Mouse (Mus musculus): Measurements from ENCODE around the gene Dnmt3a.
A peak's percentile ranks its signal among the peaks of the same experiment; 100 is the strongest.

The Dnmt3a gene

GRCm38 (mm10) chr12:3823408-3823807, 17.6 kb downstream of the Dnmt3a start:
- no peak for DNase-seq (ENCODE audit: low spot score)

DNA sequence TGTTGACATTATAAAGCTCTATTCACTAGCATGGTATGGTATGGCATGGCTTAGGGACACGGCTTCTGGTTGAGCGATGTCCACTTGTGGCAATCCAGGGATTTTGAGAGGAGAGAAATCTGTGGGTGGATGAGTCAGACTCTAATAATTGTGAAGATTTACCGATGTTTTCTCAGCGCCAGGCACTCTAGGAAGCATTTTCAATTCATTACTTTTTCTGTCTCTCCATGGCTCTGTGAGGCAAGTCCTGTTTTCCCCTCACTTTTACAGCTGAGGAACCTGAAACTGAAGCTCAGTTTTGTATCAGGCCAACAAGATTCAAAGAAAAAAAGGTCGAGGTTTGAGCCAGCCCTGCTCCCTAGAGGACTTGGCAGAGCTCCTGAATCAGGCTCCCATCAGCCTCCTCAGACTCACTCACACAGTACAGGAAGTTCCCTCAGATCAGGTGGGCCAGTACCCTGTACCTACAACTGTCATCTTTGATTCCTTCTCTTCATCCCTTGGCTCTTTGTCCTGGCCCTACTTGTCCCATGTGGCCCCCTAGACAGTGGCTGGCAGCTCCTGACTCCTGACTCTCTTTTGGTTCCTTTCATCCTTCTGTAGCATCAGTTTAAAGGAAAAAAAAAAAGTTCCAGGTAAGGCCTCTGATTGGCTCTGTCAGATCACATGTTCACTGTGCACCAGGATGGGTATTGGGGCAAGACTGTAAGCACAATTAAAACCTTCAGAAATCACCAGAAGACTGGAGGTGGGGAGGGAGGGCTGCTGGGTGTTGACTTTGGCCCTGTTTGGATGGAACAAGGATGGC, 19.3 kb downstream of the Dnmt3a start:
- no peak for DNase-seq (ENCODE audit: low spot score)

DNA sequence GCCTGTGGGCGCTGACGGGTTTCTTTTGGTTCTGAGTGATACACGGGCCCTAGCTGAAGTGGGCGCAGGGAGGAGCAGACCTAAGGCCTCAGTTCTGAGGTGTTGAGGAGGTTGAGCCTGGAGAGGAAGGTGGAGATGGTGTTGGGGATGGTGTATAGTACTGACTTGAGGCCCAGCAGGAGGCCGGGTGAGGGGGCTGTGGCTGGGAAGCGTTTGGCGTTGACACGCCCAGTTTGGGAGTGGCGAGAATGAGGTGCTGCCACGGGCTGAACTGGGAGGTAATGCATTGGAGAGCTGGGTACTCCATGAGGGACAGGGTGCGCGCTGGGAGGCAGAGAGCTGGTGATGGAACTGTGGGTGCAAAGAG, 19.9 kb downstream of the Dnmt3a start:
- no peak for DNase-seq (ENCODE audit: low spot score)

DNA sequence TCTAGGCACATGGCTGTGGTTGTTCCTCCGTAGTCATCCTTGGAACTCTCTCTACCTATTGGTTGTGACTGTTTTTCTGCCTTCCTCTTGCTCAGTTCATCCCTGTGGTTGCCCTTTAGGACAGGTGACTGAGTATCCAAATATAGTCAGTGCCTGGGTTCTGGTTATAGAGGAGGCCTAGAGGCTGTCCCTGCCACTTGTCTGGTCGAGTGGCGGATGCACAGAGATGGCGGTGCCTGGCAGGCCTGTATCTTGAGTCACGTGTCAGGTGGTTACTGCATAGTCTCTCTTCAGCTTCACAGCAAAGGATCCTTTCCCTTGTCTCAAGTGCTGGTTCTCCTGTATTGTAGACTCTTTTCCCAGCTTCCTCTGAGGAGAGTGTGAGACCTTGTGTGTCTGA, 22.0 kb downstream of the Dnmt3a start:
- DNase-seq (ENCODE audit: low spot score) = no peak

DNA sequence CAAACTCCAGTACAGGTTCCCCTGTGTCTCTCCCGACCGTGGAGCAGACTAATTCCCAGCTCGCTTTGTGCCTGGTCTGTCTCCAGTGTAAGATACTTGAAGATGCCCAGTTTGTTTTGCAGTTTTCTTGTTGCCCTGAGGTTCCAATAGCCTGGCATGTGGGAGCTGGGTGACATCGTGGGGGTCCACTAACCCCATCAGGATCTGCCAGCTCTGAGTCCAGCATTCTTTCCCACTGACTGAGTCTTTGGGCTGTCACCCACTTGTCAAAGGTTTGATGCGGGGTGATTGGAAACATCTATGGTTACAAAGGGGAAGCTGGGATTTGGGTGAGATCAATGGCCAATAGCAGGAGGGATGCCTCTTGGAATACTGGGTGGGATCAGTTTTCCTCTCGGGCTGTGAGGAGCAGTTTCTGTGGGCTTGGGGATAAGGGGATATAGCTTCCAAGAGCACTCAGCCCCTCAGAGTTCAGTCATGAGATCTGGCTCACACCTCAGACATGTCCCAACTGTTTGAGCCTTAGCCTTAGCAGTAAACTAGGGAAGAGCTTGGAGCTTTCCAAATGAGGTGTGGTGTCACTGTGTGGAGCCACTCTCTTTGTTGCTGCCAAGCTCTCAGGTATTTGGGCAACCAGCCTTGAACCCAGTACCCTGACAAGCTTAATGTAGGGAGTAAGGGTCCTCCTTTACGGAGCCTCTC, 27.4 kb downstream of the Dnmt3a start:
- no peak for DNase-seq (ENCODE audit: low spot score)

DNA sequence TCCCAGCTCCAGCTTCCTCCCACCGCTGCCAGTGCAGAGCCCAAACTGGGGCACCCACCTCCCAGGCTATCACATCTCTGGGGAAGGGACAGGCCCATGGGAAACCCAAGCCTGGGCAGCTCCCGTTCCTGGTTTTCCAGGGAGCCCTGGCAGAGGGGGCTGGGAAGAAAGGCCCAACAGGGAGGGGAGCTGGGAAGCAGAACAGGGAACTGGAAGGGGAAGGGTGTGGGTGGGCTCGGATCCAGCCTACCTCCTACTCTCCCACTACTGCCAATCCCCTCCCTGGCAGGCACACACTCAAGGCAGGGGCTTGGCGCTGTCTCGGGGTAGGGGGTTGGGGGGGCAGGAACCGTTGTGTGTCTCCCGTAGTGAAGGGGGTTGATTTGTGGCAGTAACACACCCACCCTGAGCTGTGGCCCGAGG, 28.1 kb downstream of the Dnmt3a start:
- peak; percentile 33 for DNase-seq (ENCODE audit: low spot score)

DNA sequence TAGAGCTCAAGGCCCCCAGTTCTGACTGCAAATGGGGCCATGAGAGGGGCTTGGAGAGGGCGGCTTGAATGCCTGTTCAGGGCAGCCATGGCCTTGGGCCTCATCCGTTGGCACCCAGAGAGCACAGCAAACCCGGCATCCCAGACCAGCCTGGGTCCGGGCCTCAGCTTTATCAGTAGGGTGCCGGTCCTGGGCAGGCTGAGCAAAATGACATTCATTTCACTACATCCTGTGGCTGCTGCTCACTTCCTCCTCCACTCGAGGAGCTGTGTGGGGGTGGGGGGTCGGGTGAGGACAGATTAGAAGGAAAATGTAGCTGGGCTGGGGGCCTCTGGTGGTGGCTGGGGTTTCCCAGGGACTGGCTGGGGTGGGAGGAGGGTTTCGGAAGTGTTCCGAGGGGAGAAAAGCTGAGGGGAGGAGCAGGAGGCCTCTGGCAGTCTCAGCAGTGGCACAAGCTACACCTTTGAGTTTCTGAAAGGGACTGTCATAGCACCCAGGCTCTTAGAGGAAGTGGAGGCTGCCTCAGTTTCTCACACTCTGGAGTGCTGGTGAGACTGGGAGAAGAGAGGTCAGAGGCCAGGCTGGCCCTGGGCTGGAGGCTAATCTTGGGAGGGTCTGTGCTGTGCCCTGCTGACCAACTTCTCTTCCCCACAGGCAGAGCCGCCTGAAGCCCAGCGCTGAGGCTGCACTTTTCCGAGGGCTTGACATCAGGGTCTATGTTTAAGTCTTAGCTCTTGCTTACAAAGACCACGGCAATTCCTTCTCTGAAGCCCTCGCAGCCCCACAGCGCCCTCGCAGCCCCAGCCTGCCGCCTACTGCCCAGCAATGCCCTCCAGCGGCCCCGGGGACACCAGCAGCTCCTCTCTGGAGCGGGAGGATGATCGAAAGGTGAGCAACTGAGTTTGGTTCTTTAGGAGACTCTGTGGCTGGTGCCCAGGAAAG, 28.8 kb downstream of the Dnmt3a start:
- DNase-seq (ENCODE audit: low spot score) = no peak

DNA sequence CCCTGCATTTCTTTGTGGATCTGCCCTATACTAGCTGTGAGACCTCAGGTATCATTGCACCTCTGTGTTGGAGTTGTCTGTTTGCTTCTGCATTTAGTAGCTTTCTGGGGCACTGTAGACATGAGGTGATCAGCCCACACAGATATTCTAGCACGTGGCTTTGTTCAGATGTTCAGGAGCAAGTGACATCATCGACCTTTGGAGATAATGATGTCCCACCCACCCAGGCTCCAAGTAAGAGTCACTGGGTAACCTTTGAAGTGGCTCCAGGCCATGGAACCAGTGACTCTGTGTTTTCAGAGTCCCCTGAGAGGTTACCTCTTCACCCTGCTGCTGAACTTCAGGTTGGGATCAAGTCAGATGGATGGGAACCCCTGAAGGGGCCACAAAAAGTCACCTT, 29.8 kb downstream of the Dnmt3a start:
- no peak for DNase-seq (ENCODE audit: low spot score)

DNA sequence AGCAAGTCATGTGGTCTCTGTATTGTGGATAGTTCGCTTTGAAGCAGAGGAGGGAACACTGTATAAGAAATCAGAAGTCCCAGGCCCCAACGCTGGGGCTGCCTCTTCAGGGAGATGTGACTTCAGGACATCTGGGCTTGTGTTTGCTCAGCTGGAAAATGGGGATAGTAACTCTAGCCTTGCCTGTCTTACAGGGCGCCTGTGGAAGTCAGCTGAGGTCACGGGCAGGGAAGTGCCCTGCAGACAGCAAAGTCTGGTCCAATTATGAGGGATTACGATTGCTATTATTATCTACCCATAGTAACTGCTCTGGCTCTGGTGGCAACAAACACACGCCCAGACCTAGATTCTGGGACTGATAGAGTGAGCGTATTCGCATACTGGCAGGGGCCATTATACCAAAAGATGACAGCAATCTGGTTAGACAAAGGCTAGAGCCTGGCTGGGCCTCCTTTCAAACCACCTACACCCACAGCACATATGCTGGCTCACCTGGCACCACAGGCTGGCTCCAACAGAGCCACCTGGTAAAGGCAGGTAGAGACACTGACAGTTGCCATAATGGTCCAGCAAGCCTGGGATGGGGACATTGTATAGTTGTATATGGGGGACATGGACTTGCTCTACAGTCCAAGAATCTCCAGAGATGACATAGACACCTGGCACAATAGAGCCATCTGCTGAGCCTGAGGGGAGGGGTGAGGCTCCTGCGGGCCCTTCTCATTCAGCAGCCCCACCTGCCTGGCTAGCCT, 31.4 kb downstream of the Dnmt3a start:
- DNase-seq (ENCODE audit: low spot score) = no peak

DNA sequence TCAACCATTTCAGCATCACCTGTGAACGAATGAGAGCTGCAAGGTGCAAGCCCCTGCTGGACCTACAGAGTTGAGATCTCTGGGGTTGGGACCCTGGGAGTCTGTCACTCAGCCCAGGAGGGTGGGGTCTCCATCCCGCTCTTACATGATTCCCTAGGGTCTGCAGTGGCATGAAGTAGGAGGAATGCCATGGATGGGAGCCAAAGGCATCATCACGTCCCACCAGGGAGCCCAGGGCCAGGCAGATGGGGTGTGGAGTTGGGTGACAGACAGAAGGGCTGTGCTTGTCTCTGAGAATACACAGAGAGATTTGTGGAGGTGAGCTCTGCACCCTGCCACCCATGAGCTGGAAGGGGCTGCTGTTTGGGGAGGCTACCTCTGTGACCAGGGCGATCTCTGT, 32.2 kb downstream of the Dnmt3a start:
- no peak for DNase-seq (ENCODE audit: low spot score)

- DNase-seq (ENCODE audit: low spot score) = no peak
Observed at GRCm38 (mm10) chr12:3839662-3840061, 33.9 kb downstream of the Dnmt3a start.

DNA sequence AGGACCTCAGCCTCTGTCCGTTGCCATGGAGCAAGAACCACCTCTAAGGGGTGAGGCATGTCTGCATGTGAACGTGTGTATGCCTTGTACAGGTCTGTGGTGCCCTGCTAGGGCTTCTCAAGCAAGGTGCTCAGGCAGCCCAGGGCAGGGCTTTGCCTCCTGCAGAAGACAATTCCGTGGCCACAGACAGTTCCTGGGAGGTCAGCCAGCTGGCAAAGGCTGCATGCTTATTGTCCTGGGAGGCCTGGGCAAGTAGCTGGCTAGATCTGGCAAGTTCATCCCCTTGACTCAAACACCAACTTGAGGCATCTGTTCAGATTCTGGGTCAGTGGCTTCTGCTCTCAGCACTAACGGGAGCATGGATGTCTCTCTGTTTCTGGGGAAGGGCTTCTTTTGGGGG, 35.3 kb downstream of the Dnmt3a start:
- peak; percentile 64 for DNase-seq (ENCODE audit: low spot score)

- DNase-seq (ENCODE audit: low spot score) = no peak
Observed at GRCm38 (mm10) chr12:3842843-3843242, 37.0 kb downstream of the Dnmt3a start.

- DNase-seq (ENCODE audit: low spot score) = no peak
Observed at GRCm38 (mm10) chr12:3843371-3843861, 37.6 kb downstream of the Dnmt3a start.

GRCm38 (mm10) chr12:3843918-3844317, 38.1 kb downstream of the Dnmt3a start:
- no peak for DNase-seq (ENCODE audit: low spot score)

- no peak for DNase-seq (ENCODE audit: low spot score)
Observed at GRCm38 (mm10) chr12:3844335-3844734, 38.5 kb downstream of the Dnmt3a start.

DNA sequence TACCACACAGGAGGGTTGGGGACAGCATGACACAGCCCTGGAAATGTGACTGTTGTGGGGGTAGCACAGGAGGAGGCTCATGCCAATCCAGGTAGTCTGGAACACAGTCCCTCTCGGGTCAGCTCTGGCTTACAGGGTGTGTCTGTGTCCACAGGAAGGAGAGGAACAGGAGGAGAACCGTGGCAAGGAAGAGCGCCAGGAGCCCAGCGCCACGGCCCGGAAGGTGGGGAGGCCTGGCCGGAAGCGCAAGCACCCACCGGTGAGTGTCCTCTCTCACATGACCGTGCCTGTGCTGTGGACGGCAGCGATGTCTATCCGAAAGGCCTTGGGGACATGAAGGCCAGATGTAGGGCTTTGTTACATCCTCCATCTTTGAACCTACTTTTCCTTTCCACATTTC, 43.7 kb downstream of the Dnmt3a start:
- DNase-seq (ENCODE audit: low spot score) = no peak

DNA sequence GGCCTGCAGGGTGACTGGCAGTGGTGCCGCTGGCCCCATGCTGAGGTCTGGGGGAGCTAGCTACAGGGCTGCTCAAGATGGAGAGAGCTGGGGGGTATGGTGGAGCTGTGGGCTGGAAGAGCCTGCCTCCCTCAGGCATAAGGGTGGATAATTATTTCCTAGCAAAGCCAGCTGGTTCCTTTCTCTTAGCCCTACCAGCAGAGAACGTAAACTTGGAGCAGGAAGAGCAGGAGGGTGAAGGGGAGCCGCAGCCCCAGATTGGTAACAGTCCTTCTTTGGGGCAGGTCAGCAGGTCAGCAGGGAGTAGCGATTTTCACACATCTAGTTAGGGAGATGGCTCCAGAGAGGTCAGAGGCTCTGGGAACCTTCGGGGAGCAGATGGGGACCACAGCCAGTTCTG, 44.4 kb downstream of the Dnmt3a start:
- DNase-seq (ENCODE audit: low spot score) = no peak

DNA sequence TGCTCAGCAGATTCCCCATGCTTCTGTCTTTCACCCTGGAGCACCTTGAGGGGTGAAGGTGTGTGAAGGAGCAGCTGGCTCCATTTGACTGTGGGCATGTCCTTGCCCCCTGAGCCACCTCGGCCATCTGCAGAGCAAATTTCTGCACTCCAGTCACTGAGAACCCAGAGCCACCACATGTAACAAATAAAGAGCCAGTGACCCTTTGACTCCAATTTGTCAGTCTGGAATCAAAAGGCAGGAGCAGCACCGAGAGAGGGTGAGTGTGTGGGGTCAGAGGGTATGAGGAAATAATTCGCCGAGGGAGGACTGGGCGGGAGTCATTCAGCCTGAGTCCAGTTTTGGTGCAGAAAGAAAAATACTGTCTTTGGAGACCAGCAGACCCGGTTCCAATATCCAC, 44.9 kb downstream of the Dnmt3a start:
- no peak for DNase-seq (ENCODE audit: low spot score)

GRCm38 (mm10) chr12:3851179-3851578, 45.4 kb downstream of the Dnmt3a start:
- DNase-seq (ENCODE audit: low spot score) = no peak

DNA sequence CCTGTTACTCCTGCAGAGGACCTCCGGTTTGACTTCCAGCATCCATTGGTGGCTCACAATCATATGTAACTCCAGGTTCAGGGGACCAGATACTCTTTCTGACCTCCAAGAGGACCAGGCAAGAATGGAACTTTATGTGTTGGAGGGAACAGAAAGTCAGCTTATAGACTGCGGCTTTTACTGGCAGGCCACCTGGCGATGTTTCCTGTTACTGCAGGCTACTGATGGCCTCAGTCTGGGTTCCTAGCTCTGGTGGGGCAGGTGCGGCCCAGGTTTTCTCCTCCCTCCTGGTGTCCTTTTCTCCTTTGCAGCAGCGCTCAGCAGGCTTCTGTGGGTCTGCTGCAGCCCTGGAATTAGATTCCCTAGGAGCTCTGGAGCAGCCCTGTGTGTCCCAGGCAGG, 46.7 kb downstream of the Dnmt3a start:
- no peak for DNase-seq (ENCODE audit: low spot score)

DNA sequence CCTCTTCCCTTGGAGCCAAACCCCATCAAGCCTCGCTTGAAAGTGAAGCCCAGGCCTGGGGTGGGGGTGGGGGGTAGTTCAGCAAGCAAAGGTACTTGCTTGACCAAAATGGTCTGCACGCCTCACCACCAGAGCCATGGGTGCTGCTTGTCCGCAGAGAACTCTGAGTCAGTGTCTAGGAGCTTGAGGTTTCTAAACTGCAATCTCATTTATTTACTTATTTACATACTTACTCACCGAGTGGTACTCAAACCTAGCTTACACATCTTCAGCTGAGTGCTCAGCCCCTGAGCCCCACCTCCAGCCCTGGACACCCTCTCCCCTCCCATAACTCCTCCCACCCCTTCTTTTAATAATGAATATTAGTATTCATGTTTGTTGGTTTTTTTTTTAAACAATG, 48.6 kb downstream of the Dnmt3a start:
- DNase-seq (ENCODE audit: low spot score) = no peak

Measured in ovary, adult 18-20 months (tissue).